ENCODE assay signal across 9 mouse cellular contexts in genomic region chr17:32112434-32113254, GRCm38 (mm10). TPM values are rescaled to one million over a fixed set of nuclear protein-coding genes. Genes with fewer than 3 reads are reported as not detected.
DNase-seq lines count a peak whose midpoint lies in the region; ATAC-seq and TF ChIP-seq lines count a peak whose summit lies in the region.
"Had no signal": no experiment of that assay in that cellular context is flagged by ENCODE, and none has a peak within 500 bp of the region (broad histone marks: within the 10 kb centered on the region; RNA-seq: fewer than 3 reads in every experiment).

No protein-coding gene starts in this region.

- peaks cover 35% of the 10 kb centered on the region for H3K27me3 ChIP-seq in heart, embryonic 13.5 days (replicated peaks)
- H3K27me3 ChIP-seq in MEL (ENCODE audit: control insufficient read depth in 1 of 2, insufficient read depth in 2 of 2, low read length in 2 of 2): no peaks in the 10 kb centered on the region
- H3K27me3 ChIP-seq in hindbrain, embryonic 15.5 days: 0 out of 2 replicates have a peak, but pooled peaks cover 3% of the 10 kb centered on the region
- H3K27me3 ChIP-seq in liver, postnatal 0 days (ENCODE audit: insufficient read depth, low read length): no peaks in the 10 kb centered on the region

- peak overlapping the region; percentile 97 for H3K4me2 ChIP-seq in heart, embryonic 13.5 days
- peak overlapping the region; percentile 90 for H3K4me2 ChIP-seq in hindbrain, embryonic 15.5 days
- peak overlapping the region; percentile 87 for H3K4me2 ChIP-seq in liver, postnatal 0 days (ENCODE audit: low read depth, low read length)

- no peak for TF ChIP-seq CTCF in MEL (IDR thresholded peaks at IDR 0.05 in 2 of 3, conservative IDR thresholded peaks at IDR 0.05 in 1 of 3; ENCODE audit: control insufficient read depth in 1 of 3, insufficient read depth in 1 of 3, low read depth in 2 of 3, low read length in 3 of 3, poor library complexity in 1 of 3, severe bottlenecking in 1 of 3)
- no peak for TF ChIP-seq CTCF in liver, postnatal 0 days (IDR thresholded peaks at IDR 0.05; ENCODE audit: low read depth)

- TF ChIP-seq EP300 in MEL (IDR thresholded peaks at IDR 0.05; ENCODE audit: low read depth in 1 of 2, low read length in 2 of 2): no peak; a peak in 1 of 4 replicates
- TF ChIP-seq EP300 in liver, postnatal 0 days (IDR thresholded peaks at IDR 0.05; ENCODE audit: low read depth): no peak

- TF ChIP-seq POLR2A in MEL (IDR thresholded peaks at IDR 0.05; ENCODE audit: control insufficient read depth in 1 of 2, insufficient read depth in 1 of 2, low read depth in 1 of 2, low read length in 2 of 2, poor library complexity in 1 of 2): no peak

- H3K9me3 ChIP-seq in heart, embryonic 13.5 days: no peaks in the 10 kb centered on the region
- H3K9me3 ChIP-seq in MEL (replicated peaks; ENCODE audit: insufficient read depth, low read length): no peaks in the 10 kb centered on the region
- no peaks in the 10 kb centered on the region for H3K9me3 ChIP-seq in hindbrain, embryonic 15.5 days
- H3K9me3 ChIP-seq in liver, postnatal 0 days (ENCODE audit: low read length): no peaks in the 10 kb centered on the region

- no peaks in the 10 kb centered on the region for H3K36me3 ChIP-seq in heart, embryonic 13.5 days
- peaks cover 0 to 39% of the 10 kb centered on the region in 2 experiments; a peak in 2 of 4 replicates for H3K36me3 ChIP-seq in MEL (ENCODE audit: control insufficient read depth in 1 of 2, insufficient read depth in 2 of 2, low read length in 2 of 2)
- H3K36me3 ChIP-seq in hindbrain, embryonic 15.5 days: no peaks in the 10 kb centered on the region
- H3K36me3 ChIP-seq in liver, postnatal 0 days (replicated peaks; ENCODE audit: insufficient read depth, low read length): no peaks in the 10 kb centered on the region

- H3K9ac ChIP-seq in heart, embryonic 13.5 days: peak overlapping the region; percentile 78; the same call in 1 of the 2 replicates
- H3K9ac ChIP-seq in MEL (ENCODE audit: control insufficient read depth, low read depth, low read length, poor library complexity, severe bottlenecking): peak overlapping the region; percentile 91
- H3K9ac ChIP-seq in hindbrain, embryonic 15.5 days: no peak overlapping the region
- peak overlapping the region; percentile 65 for H3K9ac ChIP-seq in liver, postnatal 0 days (replicated peaks)

- no peak for ATAC-seq in heart, embryonic 13.5 days (ENCODE audit: extremely low read depth, insufficient number of reproducible peaks, low FRiP score, low TSS enrichment)
- no peak for ATAC-seq in hindbrain, embryonic 15.5 days (ENCODE audit: low FRiP score, low read depth)
- ATAC-seq in liver, postnatal 0 days: no peak
- ATAC-seq in activated CD4-positive, CD25-positive, alpha-beta regulatory T cell, adult 4 months: no peak

- WGBS in heart, embryonic 13.5 days: 52% methylated on average over 8 of the region's 8 CpGs
- 66% methylated on average over 8 of the region's 8 CpGs for WGBS in hindbrain, embryonic 15.5 days
- 58% methylated on average over 8 of the region's 8 CpGs for WGBS in liver, postnatal 0 days (ENCODE audit: insufficient replicate concordance)

- no peak for TF ChIP-seq RAD21 in MEL (IDR thresholded peaks at IDR 0.05; ENCODE audit: low read depth, low read length)

- H3K4me1 ChIP-seq in heart, embryonic 13.5 days: peaks cover 47% of the 10 kb centered on the region
- H3K4me1 ChIP-seq in MEL (ENCODE audit: control insufficient read depth in 1 of 2, insufficient read depth in 2 of 2, low read length in 2 of 2): peaks cover 5 to 64% of the 10 kb centered on the region in 2 experiments
- peaks cover 31% of the 10 kb centered on the region for H3K4me1 ChIP-seq in hindbrain, embryonic 15.5 days (replicated peaks)
- peaks cover 82% of the 10 kb centered on the region for H3K4me1 ChIP-seq in liver, postnatal 0 days (ENCODE audit: insufficient read depth)

- H3K27ac ChIP-seq in heart, embryonic 13.5 days (replicated peaks): no peak overlapping the region
- peak overlapping the region; percentile 97 for H3K27ac ChIP-seq in MEL (ENCODE audit: control insufficient read depth, low read depth, low read length)
- H3K27ac ChIP-seq in hindbrain, embryonic 15.5 days (replicated peaks): no peak overlapping the region
- H3K27ac ChIP-seq in liver, postnatal 0 days (ENCODE audit: low read depth): peak overlapping the region; percentile 61
- H3K27ac ChIP-seq: macrophage had no signal

- DNase-seq in heart, postnatal 36 days: no peak
- DNase-seq in MEL (ENCODE audit: low read depth, low spot score): peak; percentile 68
- no peak for DNase-seq in liver, postnatal 0 days
- DNase-seq in ovary, postnatal 10 days (ENCODE audit: low spot score): no peak
- DNase-seq in layer of hippocampus, adult 9-10 months (ENCODE audit: low spot score): no peak

- peaks cover 31% of the 10 kb centered on the region for H3K79me2 ChIP-seq in MEL (ENCODE audit: control insufficient read depth, insufficient read depth, low read length, poor library complexity)

- peak overlapping the region; percentile 60 for H3K4me3 ChIP-seq in heart, embryonic 13.5 days
- H3K4me3 ChIP-seq in MEL (ENCODE audit: control insufficient read depth in 1 of 2, insufficient read depth in 1 of 2, low read depth in 2 of 2, low read length in 2 of 2): peak overlapping the region; percentile 66 to 87
- peak overlapping the region; percentile 50; the same call in 1 of the 2 replicates for H3K4me3 ChIP-seq in hindbrain, embryonic 15.5 days
- 0 out of 2 replicates have a peak overlapping the region, but pooled peaks have one; percentile 58 for H3K4me3 ChIP-seq in liver, postnatal 0 days (ENCODE audit: low read depth, low read length)

- intact Hi-C loops in heart, postnatal 36 days (cut with DNase I): no loop called here

TF ChIP-seq in MEL, 35 proteins besides CTCF, POLR2A, EP300 and RAD21:
- TF ChIP-seq MYC (IDR thresholded peaks at IDR 0.05; ENCODE audit: low read depth, low read length) (peak; percentile 48; the same call in 1 of the 2 replicates), ETS1 (IDR thresholded peaks at IDR 0.05; ENCODE audit: low read depth, low read length) (peak; percentile 20; the same call in 1 of the 2 replicates), E2F4 (IDR thresholded peaks at IDR 0.05; ENCODE audit: borderline replicate concordance, low read depth, low read length) (0 out of 2 replicates have a peak, but pooled peaks have one; percentile 44), MAFK (IDR thresholded peaks at IDR 0.05; ENCODE audit: borderline replicate concordance, low read depth, low read length) (peak; percentile 91; the same call in 1 of the 2 replicates), TBP (IDR thresholded peaks at IDR 0.05; ENCODE audit: low read depth, low read length) (peak; percentile 98), SIN3A (IDR thresholded peaks at IDR 0.05; ENCODE audit: low read length) (no peak), RCOR1 (IDR thresholded peaks at IDR 0.05; ENCODE audit: low read depth, low read length) (no peak)
TF ChIP-seq in MEL: peak in this region for 5.

RNA-seq across cellular contexts. Expression of gene Notch3, which starts 54.0 kb away (rescaled TPM):
- polyA plus RNA-seq in heart, embryonic 13.5 days (2015; fragmentation: Nextera tagmentation; extraction: Ambion mirVana): 5.7 and 5.9 TPM in 2 replicates
- 10 to 100 TPM; 25.1 to 26.4 TPM for total RNA-seq in heart, postnatal 36 days (2021)
- 0.07 and 0.08 TPM in 2 replicates for total RNA-seq in MEL (2012; rRNA removed)
- polyA plus RNA-seq in MEL (2012; ENCODE audit: insufficient read depth in 1 of 2, insufficient read length in 2 of 2, low read depth in 1 of 2, low replicate concordance in 2 of 2, missing spikeins in 1 of 2): under 1 TPM in 1 of 2 experiments, not detected in 1; 0.50 TPM
- polyA plus RNA-seq in hindbrain, embryonic 15.5 days (2015; fragmentation: Nextera tagmentation; extraction: Ambion mirVana): 8.2 and 10.5 TPM in 2 replicates
- polyA plus RNA-seq in liver, postnatal 0 days (2015; fragmentation: Nextera tagmentation; extraction: Ambion mirVana): 0.20 and 0.26 TPM in 2 replicates
- not detected for polyA plus RNA-seq in activated CD4-positive, CD25-positive, alpha-beta regulatory T cell, adult 4 months (2017; shearing (Covaris generic))
- polyA plus RNA-seq: macrophage had no signal

Comparison
In these comparisons a context has a peak if more than half of its experiments do, and no peak if none do; other contexts are left out.
1. H3K27ac ChIP-seq: peak in MEL (single experiment) and liver, postnatal 0 days (single experiment); none in heart, embryonic 13.5 days (single experiment) and hindbrain, embryonic 15.5 days (single experiment).
2. Peak in every context shown above with its lines, with median percentiles within 50 percentile points of each other: H3K4me2 ChIP-seq and H3K4me3 ChIP-seq.